Mouse (Mus musculus) cortical plate, adult 2 months (tissue): Measurements from ENCODE around the gene Lcp2. TPM values are rescaled to one million over a fixed set of nuclear protein-coding genes. Genes with fewer than 3 reads are reported as not detected.

Source experiments
- H3K27ac ChIP-seq: fragments of 200-500 bp; 2 replicates; pipeline ENCODE4 v1.5.1; 2012; ENCODE audit warnings: low read length, control low read depth, inconsistent platforms; ENCODE audit not compliant: insufficient read depth
- H3K4me1 ChIP-seq: fragments of 200-500 bp; 2 replicates; pipeline ENCODE4 v1.6.1; 2011; ENCODE audit warnings: low read length; ENCODE audit not compliant: control insufficient read depth, insufficient read depth
- H3K4me3 ChIP-seq: fragments of 200-500 bp; 2 replicates; pipeline ENCODE4 v1.5.1; 2011; ENCODE audit warnings: mild to moderate bottlenecking, low read length, control low read depth; ENCODE audit not compliant: insufficient read depth
- CTCF ChIP-seq: fragments of 200-500 bp; IDR thresholded peaks from 2 replicates; pipeline ENCODE4 v1.5.1; 2011; ENCODE audit warnings: mild to moderate bottlenecking, control low read depth, low read length; ENCODE audit not compliant: insufficient read depth; ENCODE audit errors: extremely low read depth
- POLR2A ChIP-seq: fragments of 200-500 bp; IDR thresholded peaks from 2 replicates; pipeline ENCODE4 v1.6.1; 2011; ENCODE audit warnings: mild to moderate bottlenecking, low read length, control low read depth; ENCODE audit not compliant: insufficient read depth; ENCODE audit errors: extremely low read depth
- polyA plus RNA-seq: library from polyadenylated mRNA; depleted of rRNA; stranded (reverse); fragments of >200 nt; gene quantifications from 2 replicates; pipeline ENCODE4 v1.2.3, GENCODE M21; 2012

Gene Lcp2
- polyA plus RNA-seq, 1 experiment = 3.1 TPM

DNA sequence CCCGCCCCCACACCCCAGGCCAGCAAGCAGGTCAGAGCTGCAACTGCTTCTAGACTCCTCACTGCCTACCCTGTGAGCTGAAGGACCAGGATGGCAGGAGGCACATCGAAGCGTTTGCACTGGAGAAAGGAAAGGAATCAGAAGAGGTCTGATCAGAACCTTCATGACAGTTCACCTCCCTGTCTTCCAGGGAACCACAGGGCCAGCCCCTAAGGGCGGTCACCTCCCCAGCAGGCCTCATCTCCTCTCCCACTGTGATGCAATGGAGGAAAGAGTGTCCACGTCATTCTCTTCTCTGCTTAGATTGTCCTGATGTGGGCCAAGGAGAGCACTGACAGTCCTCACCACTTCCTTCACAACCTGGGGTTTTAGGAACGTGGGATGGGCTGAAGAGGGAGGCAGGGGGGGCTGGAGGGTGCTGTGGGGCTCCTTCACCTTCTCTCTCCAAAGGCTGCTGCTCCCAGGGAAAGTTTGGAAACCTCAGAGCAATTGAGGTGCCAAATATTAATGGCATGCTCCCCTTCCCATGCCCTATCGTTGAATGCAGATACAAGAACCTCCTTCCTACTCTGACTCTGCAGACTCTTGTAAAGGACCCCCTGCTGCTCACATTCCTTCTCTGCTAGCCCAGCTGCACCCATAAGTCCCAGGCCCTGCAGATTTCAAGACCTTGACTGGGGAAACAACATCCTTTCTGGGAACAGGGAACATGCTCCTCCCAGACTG is 36.4 kb upstream of the Lcp2 start:
- H3K27ac ChIP-seq = no peak overlapping the region
- H3K4me1 ChIP-seq = no peaks in the 10 kb centered on the region
- no peak overlapping the region for H3K4me3 ChIP-seq
- TF ChIP-seq POLR2A (no peak), CTCF (no peak)

DNA sequence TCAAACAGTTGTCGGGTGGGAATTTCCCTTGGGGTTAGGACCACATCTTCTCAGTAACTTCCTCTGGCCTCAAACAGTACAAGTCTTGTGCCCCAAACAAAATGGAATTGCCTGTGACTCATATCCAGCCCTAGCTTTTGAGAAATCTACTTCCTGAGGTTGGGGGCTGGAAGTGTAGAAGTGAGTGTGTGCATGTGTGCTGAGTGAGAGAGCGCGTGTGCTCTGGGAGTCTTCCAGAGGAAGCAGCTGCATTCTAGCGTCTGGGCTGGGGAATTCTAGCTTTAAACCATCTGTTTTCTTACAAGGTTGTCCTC is 35.9 kb upstream of the Lcp2 start:
- Histone ChIP-seq H3K4me1 (no peaks in the 10 kb centered on the region), H3K27ac (no peak overlapping the region)
- TF ChIP-seq POLR2A (no peak), CTCF (no peak)

DNA sequence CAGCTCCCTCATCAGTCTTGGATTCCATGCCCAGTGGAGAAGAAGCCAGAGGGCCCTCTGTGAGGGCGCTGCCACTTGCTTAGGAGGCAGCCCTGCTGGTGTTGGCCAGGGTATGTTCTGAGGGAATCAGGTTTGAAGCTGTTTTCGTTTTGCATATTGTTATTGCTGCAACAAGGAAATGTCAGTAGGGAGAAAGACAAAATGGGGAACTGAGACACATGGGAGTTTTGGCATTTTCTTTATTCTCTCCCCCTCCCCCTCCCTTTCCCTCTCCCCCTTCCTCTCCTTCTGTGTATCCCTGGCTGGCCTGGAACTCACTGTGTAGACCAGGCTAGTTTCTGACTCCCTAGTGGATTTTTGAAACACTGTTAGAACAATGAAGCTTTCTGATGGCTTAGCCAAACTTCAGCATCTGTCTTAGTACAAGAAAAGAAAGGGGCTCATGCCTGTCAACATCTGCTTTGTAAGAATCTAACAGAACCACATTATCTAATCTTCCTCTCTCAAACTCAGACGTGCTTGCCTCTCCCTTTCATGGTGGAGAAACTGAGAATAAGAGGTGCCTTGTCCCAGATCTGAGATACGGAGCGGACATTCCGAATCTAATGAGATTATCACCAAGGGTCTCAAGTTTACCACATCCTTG is 34.6 kb upstream of the Lcp2 start:
- Histone ChIP-seq H3K4me1 (no peaks in the 10 kb centered on the region), H3K27ac (no peak overlapping the region), H3K4me3 (no peak overlapping the region)
- TF ChIP-seq CTCF = no peak
- TF ChIP-seq POLR2A = no peak

More for the DNA sequence above, 35.9 kb upstream of the Lcp2 start:
- H3K4me3 ChIP-seq = no peak overlapping the region

DNA sequence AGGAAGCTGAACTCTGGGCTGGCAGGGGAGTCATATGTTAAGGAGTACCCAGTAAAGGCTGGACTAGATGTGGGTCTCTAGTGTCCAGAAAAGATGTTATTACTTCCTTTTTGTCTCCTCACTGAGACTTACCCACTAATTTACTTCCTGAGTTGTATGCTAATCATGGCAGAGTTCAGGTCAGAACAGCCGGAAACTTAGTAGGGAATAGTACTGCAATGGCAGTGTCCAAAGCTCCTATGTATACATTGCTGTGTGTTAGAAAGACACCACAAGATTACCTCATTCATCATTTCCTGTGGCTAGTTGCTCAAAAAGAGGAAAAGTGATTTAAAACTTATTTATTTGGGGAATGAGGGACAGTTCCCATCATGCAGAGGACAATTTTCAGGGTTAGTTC is 21.6 kb upstream of the Lcp2 start:
- TF ChIP-seq CTCF = no peak
- no peak for TF ChIP-seq POLR2A
- Histone ChIP-seq H3K4me1 (no peaks in the 10 kb centered on the region), H3K27ac (no peak overlapping the region), H3K4me3 (no peak overlapping the region)

DNA sequence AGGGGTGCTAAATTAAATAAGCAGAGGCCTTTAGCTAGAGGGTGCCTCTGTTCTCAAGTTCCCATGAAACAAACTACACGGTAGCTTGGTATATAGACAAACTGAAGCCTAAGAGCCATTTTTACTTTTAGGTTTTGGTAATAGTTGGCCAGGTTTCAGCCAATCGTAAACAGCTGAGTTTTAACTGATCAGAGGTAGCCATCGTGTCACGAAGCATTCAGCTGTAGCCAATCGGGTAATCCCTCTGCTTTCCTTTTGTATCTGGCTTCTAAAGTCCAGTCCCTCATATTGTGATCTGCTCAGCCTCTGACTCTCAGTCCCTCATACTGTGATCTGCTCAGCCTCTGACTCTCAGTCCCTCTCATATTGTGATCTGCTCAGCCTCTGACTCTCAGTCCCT is 17.1 kb upstream of the Lcp2 start:
- TF ChIP-seq CTCF = no peak
- TF ChIP-seq POLR2A = no peak
- no peak overlapping the region for H3K27ac ChIP-seq

GRCm38 (mm10) chr11:34031015-34031805 is 15.5 kb upstream of the Lcp2 start:
- no peak for TF ChIP-seq POLR2A
- TF ChIP-seq CTCF = no peak
- Histone ChIP-seq H3K27ac (no peak overlapping the region), H3K4me3 (no peak overlapping the region), H3K4me1 (peaks cover 3% of the 10 kb centered on the region; the same call in 1 of the 2 replicates)

More for the DNA sequence above, 17.1 kb upstream of the Lcp2 start:
- H3K4me3 ChIP-seq = no peak overlapping the region
- peaks cover 3% of the 10 kb centered on the region; the same call in 1 of the 2 replicates for H3K4me1 ChIP-seq

GRCm38 (mm10) chr11:34034008-34034505 is 12.7 kb upstream of the Lcp2 start:
- no peak for TF ChIP-seq CTCF
- no peak for TF ChIP-seq POLR2A
- Histone ChIP-seq H3K4me1 (peaks cover 3% of the 10 kb centered on the region; the same call in 1 of the 2 replicates), H3K27ac (no peak overlapping the region), H3K4me3 (no peak overlapping the region)

- Histone ChIP-seq H3K4me3 (no peak overlapping the region), H3K4me1 (peaks cover 3% of the 10 kb centered on the region; the same call in 1 of the 2 replicates), H3K27ac (no peak overlapping the region)
- TF ChIP-seq POLR2A (no peak), CTCF (no peak)
Measured at GRCm38 (mm10) chr11:34034794-34035193, 11.9 kb upstream of the Lcp2 start.

- no peak for TF ChIP-seq POLR2A
- no peak for TF ChIP-seq CTCF
- peaks cover 3% of the 10 kb centered on the region; the same call in 1 of the 2 replicates for H3K4me1 ChIP-seq
- H3K4me3 ChIP-seq = no peak overlapping the region
- no peak overlapping the region for H3K27ac ChIP-seq
Measured at GRCm38 (mm10) chr11:34035909-34036658, 10.6 kb upstream of the Lcp2 start.
